Mouse (Mus musculus) myocyte (in vitro differentiated cells): Measurements from ENCODE around the gene Hbs1l. TPM values are rescaled to one million over a fixed set of nuclear protein-coding genes. Genes with fewer than 3 reads are reported as not detected.

Experiments
- H3K27me3 ChIP-seq: one replicate; pipeline ENCODE4 v1.6.1; 2011; ENCODE audit not compliant: control insufficient read depth, insufficient read depth, insufficient read length
- H3K36me3 ChIP-seq: one replicate; pipeline ENCODE4 v1.6.1; 2011; ENCODE audit not compliant: control insufficient read depth, insufficient read depth
- H3K4me2 ChIP-seq: one replicate; pipeline ENCODE4 v1.6.1; 2011; ENCODE audit warnings: low read depth, control low read depth
- H3K4me3 ChIP-seq: one replicate; pipeline ENCODE4 v1.5.1; 2011; ENCODE audit warnings: mild to moderate bottlenecking, control low read depth, moderate library complexity
- H3K79me2 ChIP-seq: one replicate; pipeline ENCODE4 v1.6.1; 2011; ENCODE audit not compliant: control insufficient read depth, insufficient read depth
- H3ac ChIP-seq: one replicate; pipeline ENCODE4 v1.6.1; 2011; ENCODE audit not compliant: control insufficient read depth, insufficient read length
- CEBPB ChIP-seq: IDR thresholded peaks from 2 replicates; pipeline ENCODE4 v1.6.1; 2011; ENCODE audit warnings: mild to moderate bottlenecking, moderate library complexity; ENCODE audit not compliant: poor library complexity, insufficient read depth, severe bottlenecking
- E2F4 ChIP-seq: IDR thresholded peaks from one replicate; pipeline ENCODE4 v1.6.1; 2011; ENCODE audit warnings: mild to moderate bottlenecking, control low read depth, moderate library complexity; ENCODE audit not compliant: insufficient read depth
- MAX ChIP-seq: IDR thresholded peaks from one replicate; pipeline ENCODE4 v1.6.1; 2011; ENCODE audit warnings: low read depth, mild to moderate bottlenecking, control low read depth
- MYOD1 ChIP-seq, 3 experiments: IDR thresholded peaks; one replicate each; pipeline ENCODE4 v1.6.1; 2011; ENCODE audit warnings: control low read depth in 2 of 3, low read depth in 2 of 3, mild to moderate bottlenecking in 2 of 3, moderate library complexity in 1 of 3; ENCODE audit not compliant: insufficient read length in 2 of 3, control insufficient read depth in 1 of 3
- MYOG ChIP-seq, 3 experiments: IDR thresholded peaks; one replicate each; pipeline ENCODE4 v1.6.1; 2011; ENCODE audit warnings: control low read depth in 2 of 3, low read depth in 2 of 3, mild to moderate bottlenecking in 2 of 3; ENCODE audit not compliant: insufficient read length in 2 of 3, control insufficient read depth in 1 of 3, insufficient read depth in 1 of 3
- POLR2A ChIP-seq: IDR thresholded peaks from one replicate; pipeline ENCODE4 v1.6.1; 2011; ENCODE audit warnings: low read depth, mild to moderate bottlenecking, control low read depth, moderate library complexity; ENCODE audit not compliant: insufficient read length
- POLR2AphosphoS2 ChIP-seq: IDR thresholded peaks from one replicate; pipeline ENCODE4 v1.6.1; 2011; ENCODE audit warnings: low read depth, control low read depth; ENCODE audit not compliant: insufficient read length
- REST ChIP-seq: IDR thresholded peaks from one replicate; pipeline ENCODE4 v1.6.1; 2011; ENCODE audit warnings: mild to moderate bottlenecking, control low read depth, moderate library complexity; ENCODE audit not compliant: insufficient read depth, insufficient read length
- SRF ChIP-seq: IDR thresholded peaks from one replicate; pipeline ENCODE4 v1.6.1; 2011; ENCODE audit warnings: low read depth; ENCODE audit not compliant: control insufficient read depth, insufficient read length
- TCF12 ChIP-seq: IDR thresholded peaks from one replicate; pipeline ENCODE4 v1.6.1; 2011; ENCODE audit warnings: mild to moderate bottlenecking, control low read depth; ENCODE audit not compliant: poor library complexity, insufficient read depth, severe bottlenecking
- TCF3 ChIP-seq: IDR thresholded peaks from one replicate; pipeline ENCODE4 v1.6.1; 2011; ENCODE audit warnings: low read depth, control low read depth; ENCODE audit not compliant: insufficient read length
- USF1 ChIP-seq: IDR thresholded peaks from one replicate; pipeline ENCODE4 v1.6.1; 2011; ENCODE audit warnings: low read depth, mild to moderate bottlenecking, control low read depth, moderate library complexity
- polyA plus RNA-seq: library from polyadenylated mRNA; unstranded; fragments of >200 nt; fragmentation: generic; extraction: Trizol; gene quantifications from one replicate; pipeline ENCODE4 v1.2.1, GENCODE M21; 2012; ENCODE audit warnings: missing spikeins

Gene Hbs1l
- polyA plus RNA-seq, 1 experiment = 50.0 TPM

GRCm38 (mm10) chr10:21369586-21369985, 73.8 kb downstream of the Hbs1l start:
- H3K36me3 ChIP-seq = peaks cover 41% of the 10 kb centered on the region
- no peak overlapping the region for H3ac ChIP-seq
- H3K27me3 ChIP-seq = no peaks in the 10 kb centered on the region
- no peaks in the 10 kb centered on the region for H3K79me2 ChIP-seq
- no peak overlapping the region for H3K4me2 ChIP-seq
- no peak overlapping the region for H3K4me3 ChIP-seq
- no peak for TF ChIP-seq E2F4
- TF ChIP-seq TCF3 = no peak
- no peak for TF ChIP-seq MAX
- no peak for TF ChIP-seq REST
- no peak for TF ChIP-seq POLR2AphosphoS2
- TF ChIP-seq SRF = no peak
- TF ChIP-seq TCF12 = no peak
- TF ChIP-seq MYOD1 (IDR thresholded peaks at IDR 0.05; ENCODE audit: control insufficient read depth in 1 of 3, insufficient read length in 2 of 3, low read depth in 2 of 3) = no peak
- no peak for TF ChIP-seq CEBPB
- no peak for TF ChIP-seq USF1
- TF ChIP-seq MYOG (IDR thresholded peaks at IDR 0.05; ENCODE audit: control insufficient read depth in 1 of 3, insufficient read depth in 1 of 3, insufficient read length in 2 of 3, low read depth in 2 of 3) = no peak
- TF ChIP-seq POLR2A = no peak

- no peak for TF ChIP-seq POLR2AphosphoS2
- no peak for TF ChIP-seq MYOD1 (IDR thresholded peaks at IDR 0.05; ENCODE audit: control insufficient read depth in 1 of 3, insufficient read length in 2 of 3, low read depth in 2 of 3)
- no peak for TF ChIP-seq SRF
- TF ChIP-seq E2F4 = no peak
- no peak for TF ChIP-seq MYOG (IDR thresholded peaks at IDR 0.05; ENCODE audit: control insufficient read depth in 1 of 3, insufficient read depth in 1 of 3, insufficient read length in 2 of 3, low read depth in 2 of 3)
- TF ChIP-seq USF1 = no peak
- no peak for TF ChIP-seq MAX
- no peak for TF ChIP-seq REST
- TF ChIP-seq POLR2A = no peak
- TF ChIP-seq CEBPB = no peak
- TF ChIP-seq TCF3 = no peak
- no peak overlapping the region for H3K4me2 ChIP-seq
Observed at GRCm38 (mm10) chr10:21372271-21372670, 76.5 kb downstream of the Hbs1l start.

GRCm38 (mm10) chr10:21376682-21377473, 81.1 kb downstream of the Hbs1l start, which contains the start of gene Aldh8a1:
Gene Aldh8a1 (plus strand): TSS chr10:21377291.
- no peak for TF ChIP-seq TCF12
- TF ChIP-seq TCF3 = no peak
- TF ChIP-seq MAX = no peak
- TF ChIP-seq REST = no peak
- no peak for TF ChIP-seq POLR2A
- no peak for TF ChIP-seq POLR2AphosphoS2
- no peak for TF ChIP-seq MYOG (IDR thresholded peaks at IDR 0.05; ENCODE audit: control insufficient read depth in 1 of 3, insufficient read depth in 1 of 3, insufficient read length in 2 of 3, low read depth in 2 of 3)
- TF ChIP-seq E2F4 = no peak
- TF ChIP-seq CEBPB = no peak
- no peak for TF ChIP-seq MYOD1 (IDR thresholded peaks at IDR 0.05; ENCODE audit: control insufficient read depth in 1 of 3, insufficient read length in 2 of 3, low read depth in 2 of 3)
- TF ChIP-seq SRF = no peak
- TF ChIP-seq USF1 = no peak
- H3K27me3 ChIP-seq = peaks cover 8% of the 10 kb centered on the region

More at GRCm38 (mm10) chr10:21372271-21372670, 76.5 kb downstream of the Hbs1l start:
- Histone ChIP-seq H3K4me3 (no peak overlapping the region), H3K79me2 (no peaks in the 10 kb centered on the region), H3K36me3 (peaks cover 19% of the 10 kb centered on the region), H3ac (no peak overlapping the region), H3K27me3 (no peaks in the 10 kb centered on the region)

GRCm38 (mm10) chr10:21378196-21378944, 82.6 kb downstream of the Hbs1l start:
- Histone ChIP-seq H3K79me2 (no peaks in the 10 kb centered on the region), H3K4me3 (no peak overlapping the region), H3K4me2 (no peak overlapping the region), H3K27me3 (peaks cover 8% of the 10 kb centered on the region), H3ac (no peak overlapping the region), H3K36me3 (no peaks in the 10 kb centered on the region)
- TF ChIP-seq MYOD1 (IDR thresholded peaks at IDR 0.05; ENCODE audit: control insufficient read depth in 1 of 3, insufficient read length in 2 of 3, low read depth in 2 of 3) (no peak), REST (no peak)

More at GRCm38 (mm10) chr10:21376682-21377473, 81.1 kb downstream of the Hbs1l start, which contains the start of gene Aldh8a1:
- Histone ChIP-seq H3K4me2 (no peak within 1 kb of the TSS), H3K79me2 (no peaks in the 10 kb centered on the region), H3K4me3 (no peak within 1 kb of the TSS), H3ac (no peak within 1 kb of the TSS), H3K36me3 (no peaks in the 10 kb centered on the region)
